Mouse (Mus musculus): ENCODE data around the gene Tbkbp1. TPM values are rescaled to one million over a fixed set of nuclear protein-coding genes. Genes with fewer than 3 reads are reported as not detected.
A peak's percentile ranks its signal among the peaks of the same experiment; 100 is the strongest.

The Tbkbp1 gene
- polyA plus RNA-seq, 1 experiment from 2014 or later = 4.0 TPM

GRCm38 (mm10) chr11:97138554-97139226 lies 12.6 kb downstream of the Tbkbp1 start:
- 6% methylated on average over 69 of the region's 69 CpGs for WGBS
- no peak for DNase-seq (ENCODE audit: extremely low spot score, low spot score)
- Histone ChIP-seq H3K36me3 (replicated peaks) (peaks cover 23% of the 10 kb centered on the region), H3K4me3 (peak overlapping the region; percentile 60), H3K4me1 (peaks cover 47% of the 10 kb centered on the region), H3K27ac (peak overlapping the region; percentile 81), H3K9me3 (no peaks in the 10 kb centered on the region), H3K27me3 (ENCODE audit: poor library complexity, severe bottlenecking) (peaks cover 82% of the 10 kb centered on the region)

- Histone ChIP-seq H3K27ac (no peak overlapping the region), H3K27me3 (ENCODE audit: poor library complexity, severe bottlenecking) (peaks cover 94% of the 10 kb centered on the region), H3K36me3 (replicated peaks) (0 out of 2 replicates have a peak, but pooled peaks cover 11% of the 10 kb centered on the region), H3K4me3 (no peak overlapping the region), H3K4me1 (peaks cover 25% of the 10 kb centered on the region), H3K9me3 (no peaks in the 10 kb centered on the region)
- no peak for DNase-seq (ENCODE audit: extremely low spot score, low spot score)
- 76% methylated on average over 5 of the region's 5 CpGs for WGBS
Observed at GRCm38 (mm10) chr11:97133270-97133669, 18.0 kb downstream of the Tbkbp1 start.

- WGBS = 27% methylated on average over 6 of the region's 6 CpGs
Observed at GRCm38 (mm10) chr11:97132185-97132584, 19.1 kb downstream of the Tbkbp1 start.

GRCm38 (mm10) chr11:97131683-97132082 lies 19.6 kb downstream of the Tbkbp1 start:
- DNase-seq (ENCODE audit: extremely low spot score, low spot score) = no peak
- H3K36me3 ChIP-seq (replicated peaks) = 0 out of 2 replicates have a peak, but pooled peaks cover 2% of the 10 kb centered on the region
- H3K4me3 ChIP-seq = no peak overlapping the region
- H3K9me3 ChIP-seq = no peaks in the 10 kb centered on the region
- peaks cover 94% of the 10 kb centered on the region for H3K27me3 ChIP-seq (ENCODE audit: poor library complexity, severe bottlenecking)
- H3K4me1 ChIP-seq = peaks cover 30% of the 10 kb centered on the region
- 83% methylated on average over 2 of the region's 2 CpGs for WGBS
- H3K27ac ChIP-seq = no peak overlapping the region

More at GRCm38 (mm10) chr11:97132185-97132584, 19.1 kb downstream of the Tbkbp1 start:
- H3K27ac ChIP-seq = no peak overlapping the region
- no peak for DNase-seq (ENCODE audit: extremely low spot score, low spot score)
- no peaks in the 10 kb centered on the region for H3K9me3 ChIP-seq
- 0 out of 2 replicates have a peak, but pooled peaks cover 7% of the 10 kb centered on the region for H3K36me3 ChIP-seq (replicated peaks)
- peaks cover 94% of the 10 kb centered on the region for H3K27me3 ChIP-seq (ENCODE audit: poor library complexity, severe bottlenecking)
- no peak overlapping the region for H3K4me3 ChIP-seq
- peaks cover 25% of the 10 kb centered on the region for H3K4me1 ChIP-seq

DNA sequence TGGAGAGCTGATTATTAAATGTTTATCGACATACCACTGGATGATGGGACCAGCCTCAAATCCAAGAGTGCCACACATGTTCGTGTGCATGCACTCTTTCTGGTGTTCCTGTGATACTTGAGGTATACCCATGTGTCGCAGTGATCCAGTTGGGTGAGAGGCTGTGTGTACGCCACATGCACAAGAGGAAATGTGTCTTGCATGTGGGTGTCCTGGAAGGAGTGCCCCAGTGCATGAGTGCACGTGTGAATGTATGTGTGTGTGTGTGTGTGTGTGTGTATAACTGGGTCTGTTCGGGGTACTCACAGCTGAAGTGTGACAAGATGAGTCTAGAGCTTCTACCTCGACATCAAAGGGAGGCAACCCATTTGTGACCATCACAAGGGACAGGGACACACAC lies 21.0 kb downstream of the Tbkbp1 start:
- WGBS = 84% methylated on average over 7 of the region's 7 CpGs
- no peak overlapping the region for H3K4me3 ChIP-seq
- no peak for DNase-seq (ENCODE audit: extremely low spot score, low spot score)
- H3K27me3 ChIP-seq (ENCODE audit: poor library complexity, severe bottlenecking) = peaks cover 96% of the 10 kb centered on the region
- H3K36me3 ChIP-seq (replicated peaks) = no peaks in the 10 kb centered on the region
- no peaks in the 10 kb centered on the region for H3K9me3 ChIP-seq
- H3K4me1 ChIP-seq = peaks cover 44% of the 10 kb centered on the region
- no peak overlapping the region for H3K27ac ChIP-seq

DNA sequence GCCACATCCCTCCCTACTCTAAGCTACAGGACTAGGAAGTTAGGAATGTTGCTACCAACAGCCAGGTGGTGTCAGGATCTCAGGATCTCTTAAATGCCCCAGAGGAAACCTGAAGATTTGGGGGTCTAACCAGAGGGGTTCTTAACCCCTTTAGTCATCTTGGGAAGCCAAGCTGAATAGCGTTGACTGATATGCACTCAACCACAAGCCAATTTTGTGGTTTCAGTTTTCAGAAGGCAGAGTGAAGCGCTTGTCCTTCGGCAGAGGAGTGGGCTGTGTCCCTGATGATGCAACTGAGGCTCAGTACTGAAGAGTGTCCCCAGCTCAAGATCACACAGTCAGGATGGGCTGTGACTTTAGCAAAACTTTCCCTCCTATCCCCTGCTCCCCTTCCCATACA lies 22.3 kb downstream of the Tbkbp1 start:
- Histone ChIP-seq H3K27ac (no peak overlapping the region), H3K4me1 (peaks cover 46% of the 10 kb centered on the region)
- WGBS = 66% methylated on average over 3 of the region's 3 CpGs

GRCm38 (mm10) chr11:97127470-97128223 lies 23.6 kb downstream of the Tbkbp1 start:
- Histone ChIP-seq H3K4me1 (peaks cover 52% of the 10 kb centered on the region), H3K4me3 (peak overlapping the region; percentile 64), H3K27ac (peak overlapping the region; percentile 80; the same call in 1 of the 2 replicates)

More for the DNA sequence above, 22.3 kb downstream of the Tbkbp1 start:
- no peak for DNase-seq (ENCODE audit: extremely low spot score, low spot score)
- Histone ChIP-seq H3K36me3 (replicated peaks) (no peaks in the 10 kb centered on the region), H3K4me3 (no peak overlapping the region), H3K27me3 (ENCODE audit: poor library complexity, severe bottlenecking) (peaks cover 97% of the 10 kb centered on the region), H3K9me3 (no peaks in the 10 kb centered on the region)

GRCm38 (mm10) chr11:97126645-97127468 lies 24.4 kb downstream of the Tbkbp1 start:
- Histone ChIP-seq H3K27ac (peak overlapping the region; percentile 80), H3K9me3 (no peaks in the 10 kb centered on the region), H3K4me3 (peak overlapping the region; percentile 64), H3K36me3 (replicated peaks) (no peaks in the 10 kb centered on the region), H3K4me1 (peaks cover 52% of the 10 kb centered on the region), H3K27me3 (ENCODE audit: poor library complexity, severe bottlenecking) (peaks cover 79% of the 10 kb centered on the region)
- WGBS = 4% methylated on average over 32 of the region's 32 CpGs
- DNase-seq (ENCODE audit: extremely low spot score, low spot score) = no peak

More at GRCm38 (mm10) chr11:97127470-97128223, 23.6 kb downstream of the Tbkbp1 start:
- DNase-seq (ENCODE audit: extremely low spot score, low spot score) = no peak
- 16% methylated on average over 19 of the region's 19 CpGs for WGBS
- H3K9me3 ChIP-seq = no peaks in the 10 kb centered on the region
- H3K36me3 ChIP-seq (replicated peaks) = no peaks in the 10 kb centered on the region
- H3K27me3 ChIP-seq (ENCODE audit: poor library complexity, severe bottlenecking) = peaks cover 85% of the 10 kb centered on the region

DNA sequence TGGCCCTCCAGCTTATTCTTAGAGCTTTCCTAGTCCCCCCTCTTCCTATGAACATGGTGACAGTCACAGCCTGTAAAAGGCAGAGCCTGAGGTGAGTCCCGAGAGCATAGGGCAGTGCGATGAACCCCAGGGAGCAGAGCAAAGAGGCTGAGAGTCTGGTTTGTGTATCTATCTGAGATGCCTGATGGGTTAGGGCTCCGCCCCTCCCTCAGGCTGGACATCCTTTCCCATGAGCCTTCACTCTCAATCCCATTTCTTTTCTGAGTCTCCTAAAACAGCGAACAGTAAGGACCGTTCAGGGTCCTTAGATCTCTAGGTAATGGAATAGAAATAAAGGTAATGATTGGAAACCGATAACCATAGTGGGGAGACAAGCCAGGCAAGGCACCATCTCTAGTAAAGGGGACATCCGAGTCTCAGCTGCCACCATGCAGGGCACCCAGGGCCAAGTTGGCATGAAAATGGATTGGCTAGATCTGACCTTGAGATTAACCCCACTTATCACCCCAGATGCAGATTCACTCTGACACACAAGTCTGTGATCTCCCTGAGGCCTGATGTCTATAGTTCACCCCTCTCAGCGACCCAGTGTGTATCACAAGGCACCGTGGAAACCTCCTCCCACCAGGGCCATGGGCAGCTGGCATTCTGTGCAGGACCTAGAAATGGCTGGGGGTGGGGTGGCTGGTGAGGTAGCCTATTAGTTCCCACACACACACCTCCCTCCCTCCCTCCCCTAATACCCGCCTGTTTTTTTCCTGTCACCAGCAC lies 26.8 kb downstream of the Tbkbp1 start:
- whole genome bisulfite sequencing = 64% methylated on average over 10 of the region's 10 CpGs
- H3K4me1 ChIP-seq = peaks cover 69% of the 10 kb centered on the region
- no peak overlapping the region for H3K27ac ChIP-seq
- no peak for DNase-seq (ENCODE audit: extremely low spot score, low spot score)
- H3K4me3 ChIP-seq = no peak overlapping the region
- no peaks in the 10 kb centered on the region for H3K9me3 ChIP-seq
- peaks cover 73% of the 10 kb centered on the region for H3K27me3 ChIP-seq (ENCODE audit: poor library complexity, severe bottlenecking)
- H3K36me3 ChIP-seq (replicated peaks) = no peaks in the 10 kb centered on the region

DNA sequence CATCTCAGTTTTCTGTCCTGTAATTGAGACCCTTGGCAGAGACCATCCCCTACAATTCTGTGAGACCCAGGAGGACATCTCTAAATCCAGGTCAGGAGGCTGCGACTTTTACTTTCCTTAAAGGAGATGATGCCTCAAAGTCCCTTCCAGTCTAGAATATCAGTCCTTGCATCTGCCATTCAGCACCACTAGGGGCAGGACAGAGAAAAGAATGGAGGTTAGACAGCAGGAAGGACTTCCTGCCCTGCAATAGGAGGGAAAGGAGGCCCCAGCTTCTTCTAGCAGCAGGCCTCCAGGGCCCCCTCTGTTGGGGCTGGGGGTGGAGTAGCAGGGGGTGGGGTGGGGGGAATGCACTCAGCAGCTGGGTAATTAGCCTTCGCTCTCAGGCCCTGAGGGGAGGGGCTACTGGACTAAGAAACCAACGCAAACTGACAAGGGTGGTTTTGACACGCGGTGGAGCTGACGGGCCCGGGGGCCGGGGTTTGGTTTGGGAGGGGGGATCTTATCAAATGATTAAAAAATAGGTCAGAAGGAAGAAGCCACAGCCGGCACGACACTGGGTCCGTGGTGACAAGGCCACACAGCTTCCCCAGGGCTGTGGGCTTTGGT lies 27.9 kb downstream of the Tbkbp1 start:
- no peaks in the 10 kb centered on the region for H3K36me3 ChIP-seq (replicated peaks)
- peaks cover 74% of the 10 kb centered on the region for H3K4me1 ChIP-seq
- no peak for DNase-seq (ENCODE audit: extremely low spot score, low spot score)
- peaks cover 73% of the 10 kb centered on the region for H3K27me3 ChIP-seq (ENCODE audit: poor library complexity, severe bottlenecking)
- peak overlapping the region; percentile 8; the same call in 1 of the 2 replicates for H3K4me3 ChIP-seq
- H3K9me3 ChIP-seq = no peaks in the 10 kb centered on the region
- 24% methylated on average over 11 of the region's 11 CpGs for WGBS
- H3K27ac ChIP-seq = 0 out of 2 replicates have a peak overlapping the region, but pooled peaks have one; percentile 63

DNA sequence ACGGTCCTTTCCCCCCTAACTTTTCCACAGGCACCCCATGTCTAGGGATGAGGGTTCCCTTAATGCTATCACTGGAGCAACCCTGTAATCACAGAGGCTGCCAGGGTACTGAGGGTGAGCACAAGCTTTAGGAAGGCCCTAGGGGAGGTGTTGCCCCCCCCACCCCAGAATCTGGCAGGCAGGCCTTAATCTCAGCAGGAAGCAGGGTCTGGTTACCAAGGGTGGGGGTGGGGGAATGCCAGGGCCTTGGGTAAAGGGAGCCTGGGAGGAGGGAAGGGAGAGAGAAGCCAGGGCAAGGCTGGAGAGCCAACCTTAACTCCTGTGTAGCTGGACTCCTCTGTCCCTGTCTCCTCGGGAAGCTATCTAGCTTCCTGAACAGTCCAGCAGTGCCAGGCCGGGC lies 30.7 kb downstream of the Tbkbp1 start:
- peaks cover 56% of the 10 kb centered on the region for H3K4me1 ChIP-seq
- peak overlapping the region; percentile 56 for H3K27ac ChIP-seq

More for the DNA sequence above, 30.7 kb downstream of the Tbkbp1 start:
- 55% methylated on average over 3 of the region's 3 CpGs for WGBS
- H3K9me3 ChIP-seq = no peaks in the 10 kb centered on the region
- H3K27me3 ChIP-seq (ENCODE audit: poor library complexity, severe bottlenecking) = peaks cover 73% of the 10 kb centered on the region
- H3K4me3 ChIP-seq = no peak overlapping the region
- no peaks in the 10 kb centered on the region for H3K36me3 ChIP-seq (replicated peaks)
- no peak for DNase-seq (ENCODE audit: extremely low spot score, low spot score)

Data from forebrain, embryonic 10.5 days (tissue).